Mouse (Mus musculus) adrenal gland, postnatal 10 days (tissue): Measurements from ENCODE around the gene Olfr601. TPM values are rescaled to one million over a fixed set of nuclear protein-coding genes. Genes with fewer than 3 reads are reported as not detected.
"Not testable (repeated sequence)": the region's sequence is repeated elsewhere in the genome, so short reads cannot be mapped to it uniquely, and the experiment has no call there.

Experiments
- DNase-seq: peaks from one replicate; pipeline ENCODE4 v3.0.0; 2021; ENCODE audit warnings: mixed read lengths
- long read RNA-seq, 2 experiments: library from polyadenylated mRNA; stranded (forward); transcript quantifications; one replicate each; pipeline ENCODE4 v2.0.0; 2021
- total RNA-seq, 2 experiments: library from RNA; stranded (reverse); gene quantifications; 2 replicates each; pipeline ENCODE4 v1.2.3; 2021

Olfr601 gene
- not detected for total RNA-seq
- long read RNA-seq, experiment 1, result 0 reads
- long read RNA-seq, experiment 2, result 0 reads

DNA sequence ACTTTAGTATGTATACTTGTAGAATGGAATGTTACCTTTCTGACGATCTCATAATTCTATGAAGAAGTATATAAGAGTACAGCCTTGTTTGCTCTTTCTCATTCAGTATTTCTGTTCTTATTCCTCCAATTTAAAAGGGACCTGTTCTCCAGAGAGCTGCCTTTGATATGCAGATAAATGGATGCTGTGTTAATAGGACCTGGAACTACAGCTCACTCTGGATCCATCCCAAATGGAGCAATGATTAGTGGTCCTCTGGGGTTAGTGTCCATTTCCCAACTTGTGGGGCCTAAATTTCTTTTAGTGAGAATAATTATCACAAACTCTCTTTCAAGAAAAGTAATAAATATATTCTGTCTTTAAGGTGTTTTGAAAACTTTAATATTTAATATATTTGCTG lies at the start of gene Olfr601:
TSS of gene Olfr601 (minus strand) at position 101 of the 400 bp plus-strand sequence.
- no peak for DNase-seq

DNA sequence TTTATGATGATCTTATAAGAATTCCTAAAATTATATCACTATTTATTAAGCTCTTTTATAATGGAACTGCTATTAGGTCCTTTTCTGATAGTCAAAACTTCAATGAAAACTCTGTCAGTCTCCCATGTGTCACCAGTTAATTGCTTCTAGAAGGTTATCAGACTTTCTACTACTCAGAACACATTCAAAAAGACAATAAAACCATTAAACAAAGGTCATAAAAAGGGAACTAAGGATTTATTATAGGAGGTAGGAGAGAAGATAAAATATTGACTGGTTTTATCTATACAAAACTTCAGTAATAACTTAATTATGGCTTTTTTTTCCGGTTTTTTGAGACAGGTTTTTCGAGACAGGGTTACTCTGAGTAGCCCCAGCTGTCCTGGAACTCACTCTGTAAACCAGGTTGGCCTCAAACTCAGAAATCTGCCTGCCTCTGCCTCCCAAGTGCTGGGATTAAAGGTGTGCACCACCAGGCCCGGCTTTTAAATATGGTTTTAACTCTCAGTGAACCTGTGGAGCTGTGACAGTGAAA lies 44.1 kb upstream of the Olfr601 start:
- DNase-seq, result not testable (repeated sequence)

DNA sequence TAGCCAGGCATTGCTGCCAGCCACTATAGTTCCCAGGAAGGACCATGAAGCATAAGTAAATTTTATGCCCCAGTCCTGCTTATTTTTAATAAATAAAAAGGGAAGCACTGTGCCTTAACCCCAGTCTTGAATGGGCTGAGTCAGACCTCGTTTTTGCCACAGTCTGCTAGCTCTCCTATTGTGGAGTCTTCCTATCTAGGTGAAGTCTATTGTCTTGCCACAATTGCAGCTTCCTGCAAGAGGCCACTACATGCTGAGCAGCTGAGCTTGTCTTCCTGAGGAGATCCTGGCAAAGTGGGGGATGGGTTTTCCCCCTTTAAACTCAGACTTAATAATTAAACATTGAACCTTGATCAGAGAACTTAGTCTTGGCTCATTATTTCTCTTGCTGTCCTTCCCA lies 36.5 kb upstream of the Olfr601 start:
- no peak for DNase-seq

DNA sequence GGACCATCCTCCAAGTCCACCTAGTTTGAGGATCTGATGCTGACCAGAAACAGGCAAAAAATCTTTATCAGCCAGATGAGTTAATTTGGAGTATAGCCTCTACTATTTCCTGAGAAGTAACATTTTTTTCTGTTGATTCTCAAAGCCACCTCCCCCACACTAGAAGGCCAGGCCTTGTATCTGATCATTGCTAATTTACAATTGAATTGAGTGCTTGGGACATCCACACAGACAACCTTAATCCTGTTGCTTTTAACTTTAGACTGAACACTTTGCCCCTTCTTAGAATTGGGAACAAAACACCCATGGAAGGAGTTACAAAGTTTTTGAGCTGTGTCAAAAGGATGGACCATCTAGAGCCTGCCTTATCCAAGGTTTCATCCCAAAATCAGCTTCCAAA lies 35.3 kb upstream of the Olfr601 start:
- DNase-seq, result no peak

DNA sequence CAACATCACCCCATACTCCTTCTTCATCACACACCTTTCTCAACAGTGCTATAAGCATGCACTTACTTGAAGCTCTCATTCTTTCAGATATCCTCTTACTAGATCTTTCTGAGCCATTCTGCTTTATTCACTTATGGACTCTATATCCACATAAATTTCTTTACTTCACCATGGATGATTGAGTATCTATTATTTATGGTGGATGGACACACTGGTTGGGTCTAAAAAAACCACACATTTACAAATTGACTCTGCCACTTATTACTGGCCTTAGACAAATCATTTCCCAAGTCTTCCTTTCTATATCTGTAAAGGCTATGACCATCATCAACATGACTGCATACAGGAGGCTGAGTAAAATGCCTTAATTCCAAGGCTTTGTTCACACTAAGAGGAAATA lies 23.6 kb upstream of the Olfr601 start, which contains the start of gene Olfr603:
TSS of gene Olfr603 (minus strand) at position 101 of the 400 bp plus-strand sequence.
- DNase-seq, result no peak

DNA sequence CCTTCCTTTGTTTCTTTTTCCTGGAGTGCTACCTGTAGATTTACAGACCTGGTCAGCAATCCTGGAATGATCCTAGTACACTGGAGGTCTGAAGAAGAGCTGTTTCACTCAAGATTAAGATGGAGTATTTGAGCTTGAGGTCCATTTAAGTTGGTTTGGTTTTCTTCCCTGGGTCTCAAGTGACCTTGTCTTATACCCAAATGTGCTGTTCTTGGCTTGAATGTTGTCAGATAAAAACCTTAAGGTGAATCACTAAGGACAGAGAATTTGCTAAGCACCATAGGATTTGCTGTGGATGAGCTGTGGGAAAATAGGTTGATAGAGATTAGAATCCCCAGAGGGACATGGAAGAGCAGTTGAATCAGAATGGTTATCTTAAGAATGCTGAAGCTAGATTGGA lies 12.9 kb downstream of the Olfr601 start, which contains the start of gene Olfr600:
TSS of gene Olfr600 (minus strand) at position 101 of the 400 bp plus-strand sequence.
- no peak for DNase-seq

DNA sequence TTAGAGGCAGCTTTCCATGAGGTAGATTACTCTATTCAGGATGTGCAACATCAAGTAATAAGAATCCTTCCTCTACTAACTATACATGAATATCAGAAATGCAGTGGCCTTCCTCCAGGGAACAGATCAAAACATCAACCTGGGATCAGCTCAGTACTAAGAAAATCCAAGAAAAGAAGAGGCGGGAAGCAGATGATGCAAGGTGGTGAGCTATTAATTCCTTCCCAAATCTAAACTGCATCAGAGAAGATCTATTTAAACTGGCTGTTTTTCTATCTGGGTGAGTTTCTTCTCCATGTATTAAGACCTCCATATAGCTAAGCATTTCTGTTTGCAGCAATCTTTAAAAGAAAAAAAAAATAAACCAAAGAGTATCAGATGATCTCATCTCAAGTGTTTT lies 26.8 kb downstream of the Olfr601 start, which contains the start of gene Olfr599:
TSS of gene Olfr599 (plus strand) at position 301 of the 400 bp plus-strand sequence.
- no peak for DNase-seq

DNA sequence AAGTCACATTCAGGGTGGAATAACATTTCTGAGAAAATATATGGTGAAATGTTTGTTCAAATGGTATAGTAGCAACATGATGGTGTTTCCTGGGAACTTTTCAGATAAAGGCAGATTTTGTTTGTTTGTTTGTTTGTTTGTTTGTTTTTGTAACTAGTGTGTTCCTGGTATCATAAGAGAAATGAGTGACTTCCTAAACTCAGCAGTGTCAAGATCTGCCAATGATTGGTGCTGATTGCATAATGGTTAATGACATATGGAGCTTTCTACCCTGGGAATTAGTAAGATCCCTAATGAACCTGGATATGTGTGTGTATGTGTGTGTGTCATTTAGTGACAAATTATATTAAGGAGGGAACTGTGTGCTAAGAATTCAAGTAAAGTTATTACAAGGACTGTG lies 39.2 kb downstream of the Olfr601 start, which contains the start of gene Olfr598:
TSS of gene Olfr598 (plus strand) at position 301 of the 400 bp plus-strand sequence.
- DNase-seq, result no peak

DNA sequence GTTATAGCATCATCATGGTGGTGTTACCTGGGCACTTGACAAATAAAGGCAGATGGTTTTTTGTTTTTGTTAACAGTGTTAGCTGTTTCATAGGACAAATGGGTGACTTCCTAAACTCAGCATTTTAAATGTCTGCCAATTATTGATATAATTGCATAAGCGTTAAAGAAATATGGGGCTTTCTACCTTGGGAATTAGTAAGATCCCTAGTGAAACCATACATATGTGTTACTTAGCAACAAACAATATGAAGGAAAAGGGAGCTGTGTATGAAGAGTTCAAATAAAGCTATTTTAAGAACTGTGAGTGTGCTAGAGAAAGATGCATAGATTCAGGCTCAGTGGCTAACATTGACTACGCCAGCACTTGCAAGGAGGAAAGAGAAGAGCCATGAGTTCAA lies 46.4 kb downstream of the Olfr601 start, which contains the start of gene Olfr597:
TSS of gene Olfr597 (plus strand) at position 301 of the 400 bp plus-strand sequence.
- not testable (repeated sequence) for DNase-seq

Other genes with a start within 250 kb of the Olfr601 start
- not detected for gene Olfr586, start 237.0 kb downstream of the Olfr601 start, total RNA-seq
- not detected for gene Olfr588-ps1, start 221.8 kb downstream of the Olfr601 start, total RNA-seq
- not detected for gene Olfr589, start 206.3 kb downstream of the Olfr601 start, total RNA-seq
- not detected for gene Olfr591, start 184.3 kb downstream of the Olfr601 start, total RNA-seq
- not detected for gene Olfr592, start 177.9 kb downstream of the Olfr601 start, total RNA-seq
- not detected for gene Olfr593, start 150.8 kb downstream of the Olfr601 start, total RNA-seq
- not detected for gene Olfr594, start 145.7 kb downstream of the Olfr601 start, total RNA-seq
- not detected for gene Usp17ld, start 110.2 kb downstream of the Olfr601 start, total RNA-seq
- not detected for gene Olfr596, start 57.0 kb downstream of the Olfr601 start, total RNA-seq
- gene Olfr597, start 46.3 kb downstream of the Olfr601 start, total RNA-seq, result not detected
- not detected for gene Olfr598, start 39.1 kb downstream of the Olfr601 start, total RNA-seq
- gene Olfr599, start 26.7 kb downstream of the Olfr601 start, total RNA-seq, result not detected
- not detected for gene Olfr600, start 13.0 kb downstream of the Olfr601 start, total RNA-seq
- not detected for gene Olfr603, start 23.5 kb upstream of the Olfr601 start, total RNA-seq
- not detected for gene Usp17lc, start 52.4 kb upstream of the Olfr601 start, total RNA-seq
- not detected for gene Olfr605, start 82.8 kb upstream of the Olfr601 start, total RNA-seq
- gene Olfr606, start 86.4 kb upstream of the Olfr601 start, total RNA-seq, result not detected
- not detected for gene Olfr607, start 101.5 kb upstream of the Olfr601 start, total RNA-seq
- gene Olfr608, start 107.2 kb upstream of the Olfr601 start, total RNA-seq, result not detected
- not detected for gene Olfr609, start 135.4 kb upstream of the Olfr601 start, total RNA-seq
- not detected for gene Olfr610, start 149.5 kb upstream of the Olfr601 start, total RNA-seq
- gene Olfr611, start 158.2 kb upstream of the Olfr601 start, total RNA-seq, result not detected
- not detected for gene Olfr612, start 180.1 kb upstream of the Olfr601 start, total RNA-seq
- not detected for gene Olfr613, start 185.4 kb upstream of the Olfr601 start, total RNA-seq
- gene Olfr615, start 193.4 kb upstream of the Olfr601 start, total RNA-seq, result not detected
- gene Olfr616, start 206.5 kb upstream of the Olfr601 start, total RNA-seq, result not detected
- not detected for gene Olfr617, start 210.4 kb upstream of the Olfr601 start, total RNA-seq
- not detected for gene Olfr618, start 227.4 kb upstream of the Olfr601 start, total RNA-seq
- gene Olfr619, start 237.9 kb upstream of the Olfr601 start, total RNA-seq, result not detected
- not detected for gene Olfr620, start 249.9 kb upstream of the Olfr601 start, total RNA-seq